Mouse (Mus musculus): Measurements from ENCODE around the gene Piezo1. TPM values are rescaled to one million over a fixed set of nuclear protein-coding genes. Genes with fewer than 3 reads are reported as not detected.

The Piezo1 gene
- total and polyA plus RNA-seq, 3 experiments, result 24.9 to 95.3 (median 79.4) TPM

DNA sequence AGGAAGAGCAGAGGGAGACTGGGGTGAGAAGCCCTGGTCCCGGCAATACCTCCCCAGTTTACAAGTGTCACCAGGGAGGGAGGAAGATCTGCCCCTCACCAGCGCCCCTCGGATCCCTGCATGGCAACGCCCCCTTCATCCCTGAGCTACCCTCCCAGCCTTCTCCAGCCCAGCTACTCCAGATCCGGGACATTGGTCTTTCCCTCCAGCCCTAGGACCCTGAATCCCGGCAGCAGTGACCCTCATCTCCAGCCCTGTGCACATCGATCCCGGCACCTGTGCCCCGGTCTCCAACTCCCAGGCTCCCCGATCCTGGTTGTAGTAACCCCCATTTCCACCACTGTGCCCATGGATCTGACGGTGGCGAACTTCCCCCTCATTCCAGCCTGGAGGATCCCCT is 108.3 kb downstream of the Piezo1 start:
- no peak for ATAC-seq (ENCODE audit: extremely low read depth, insufficient number of reproducible peaks, low FRiP score, poor library complexity, severe bottlenecking)
- TF ChIP-seq CTCF (IDR thresholded peaks at IDR 0.05; ENCODE audit: low read depth, low read length) (no peak), POLR2AphosphoS5 (IDR thresholded peaks at IDR 0.05; ENCODE audit: insufficient replicate concordance, low read depth, low read length) (no peak), GATA2 (IDR thresholded peaks at IDR 0.05; ENCODE audit: borderline replicate concordance, low read depth, low read length) (no peak), TAL1 (conservative IDR thresholded peaks at IDR 0.05; ENCODE audit: low read depth, low read length) (no peak), GATA1 (IDR thresholded peaks at IDR 0.05; ENCODE audit: borderline replicate concordance, low read length) (no peak)
- no peaks in the 10 kb centered on the region for H3K9me3 ChIP-seq (replicated peaks)

DNA sequence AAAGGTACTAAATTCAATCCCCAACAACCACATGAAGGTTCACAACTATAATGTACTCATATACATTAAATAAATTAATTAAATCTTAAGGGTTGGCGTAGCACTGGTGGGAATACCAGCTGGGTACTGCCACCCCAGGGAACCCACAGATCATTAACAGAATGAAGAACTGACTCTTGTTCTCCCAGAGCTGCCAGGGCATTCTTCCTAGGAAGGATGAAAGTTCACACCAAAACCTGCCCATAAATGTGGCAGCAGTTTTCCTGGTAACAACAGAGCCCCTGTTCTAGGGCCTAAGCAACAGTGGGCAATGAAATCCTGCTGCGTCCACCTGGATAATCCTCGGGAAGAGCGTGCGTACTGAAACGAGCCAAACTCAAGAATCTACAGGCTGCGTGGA is 108.8 kb downstream of the Piezo1 start:
- Histone ChIP-seq H3K4me1 (ENCODE audit: insufficient read depth, low read depth, low read length) (peaks cover 57% of the 10 kb centered on the region), H3K27me3 (ENCODE audit: insufficient read depth, low read length) (peaks cover 15% of the 10 kb centered on the region), H3K9me3 (replicated peaks) (no peaks in the 10 kb centered on the region), H3K36me3 (replicated peaks) (peaks cover 45% of the 10 kb centered on the region), H3K4me3 (ENCODE audit: low read depth, low read length) (peak overlapping the region; percentile 77)
- TF ChIP-seq POLR2AphosphoS5 (IDR thresholded peaks at IDR 0.05; ENCODE audit: insufficient replicate concordance, low read depth, low read length) (no peak), TAL1 (conservative IDR thresholded peaks at IDR 0.05; ENCODE audit: low read depth, low read length) (no peak), GATA1 (IDR thresholded peaks at IDR 0.05; ENCODE audit: borderline replicate concordance, low read length) (no peak), CTCF (IDR thresholded peaks at IDR 0.05; ENCODE audit: low read depth, low read length) (no peak), GATA2 (IDR thresholded peaks at IDR 0.05; ENCODE audit: borderline replicate concordance, low read depth, low read length) (no peak)
- ATAC-seq (ENCODE audit: extremely low read depth, insufficient number of reproducible peaks, low FRiP score, poor library complexity, severe bottlenecking) (no peak), DNase-seq (ENCODE audit: low spot score) (no peak)

More for the DNA sequence above, 108.3 kb downstream of the Piezo1 start:
- Histone ChIP-seq H3K4me3 (ENCODE audit: low read depth, low read length) (peak overlapping the region; percentile 77), H3K27me3 (ENCODE audit: insufficient read depth, low read length) (peaks cover 19% of the 10 kb centered on the region), H3K36me3 (replicated peaks) (peaks cover 40% of the 10 kb centered on the region), H3K4me1 (ENCODE audit: insufficient read depth, low read depth, low read length) (peaks cover 52% of the 10 kb centered on the region)
- DNase-seq (ENCODE audit: low spot score), result no peak

DNA sequence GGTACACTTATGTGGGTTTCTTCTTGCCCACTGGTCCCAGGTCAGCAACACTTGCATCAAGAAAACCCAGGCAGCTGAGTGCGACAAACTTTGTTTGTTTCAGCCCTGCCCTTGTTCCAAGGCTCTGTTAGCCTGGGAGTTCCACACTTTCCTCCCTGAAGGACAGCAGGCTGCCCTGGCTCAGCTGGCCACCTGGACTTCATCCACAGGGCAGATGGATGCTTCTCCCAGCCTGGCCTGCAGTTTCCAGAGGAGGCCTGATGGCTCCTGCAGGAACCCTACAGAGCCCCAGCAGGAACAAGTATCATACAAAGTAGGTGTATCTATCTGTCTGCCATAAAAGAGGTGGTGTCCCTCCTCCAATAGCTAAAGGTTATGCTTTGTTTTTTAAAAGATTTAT is 109.8 kb downstream of the Piezo1 start:
- H3K36me3 ChIP-seq (replicated peaks), result peaks cover 55% of the 10 kb centered on the region
- H3K4me3 ChIP-seq (ENCODE audit: low read depth, low read length), result no peak overlapping the region
- H3K9me3 ChIP-seq (replicated peaks), result no peaks in the 10 kb centered on the region
- ATAC-seq (ENCODE audit: extremely low read depth, insufficient number of reproducible peaks, low FRiP score, poor library complexity, severe bottlenecking) (no peak), DNase-seq (ENCODE audit: low spot score) (no peak)
- H3K4me1 ChIP-seq (ENCODE audit: insufficient read depth, low read depth, low read length), result peaks cover 67% of the 10 kb centered on the region
- peaks cover 6% of the 10 kb centered on the region; the same call in 1 of the 2 replicates for H3K27me3 ChIP-seq (ENCODE audit: insufficient read depth, low read length)
- TF ChIP-seq GATA1 (IDR thresholded peaks at IDR 0.05; ENCODE audit: borderline replicate concordance, low read length), result no peak
- TF ChIP-seq CTCF (IDR thresholded peaks at IDR 0.05; ENCODE audit: low read depth, low read length), result no peak
- no peak for TF ChIP-seq TAL1 (conservative IDR thresholded peaks at IDR 0.05; ENCODE audit: low read depth, low read length)
- no peak for TF ChIP-seq GATA2 (IDR thresholded peaks at IDR 0.05; ENCODE audit: borderline replicate concordance, low read depth, low read length)
- no peak for TF ChIP-seq POLR2AphosphoS5 (IDR thresholded peaks at IDR 0.05; ENCODE audit: insufficient replicate concordance, low read depth, low read length)

DNA sequence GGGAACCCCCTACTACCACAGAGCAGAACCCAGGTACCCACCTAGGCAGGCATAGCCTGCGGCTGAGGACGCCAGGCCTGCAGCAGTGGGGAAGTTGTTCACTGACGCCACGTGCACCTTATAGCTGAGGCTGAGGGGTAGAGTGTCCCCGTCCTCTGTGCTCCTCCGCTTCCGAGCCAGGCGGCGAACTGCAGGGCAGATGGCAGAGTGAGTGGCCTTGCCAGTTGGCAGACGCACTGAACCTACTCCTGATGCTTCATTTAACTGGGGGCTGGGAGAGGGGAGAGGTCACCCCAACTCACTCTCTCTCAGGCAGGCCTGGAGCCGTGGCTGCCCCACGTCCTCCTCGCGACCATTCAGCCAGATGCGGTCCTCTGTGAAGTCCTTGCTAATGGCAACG is 111.8 kb downstream of the Piezo1 start:
- peaks cover 58% of the 10 kb centered on the region for H3K4me1 ChIP-seq (ENCODE audit: insufficient read depth, low read depth, low read length)
- no peak for DNase-seq (ENCODE audit: low spot score)

DNA sequence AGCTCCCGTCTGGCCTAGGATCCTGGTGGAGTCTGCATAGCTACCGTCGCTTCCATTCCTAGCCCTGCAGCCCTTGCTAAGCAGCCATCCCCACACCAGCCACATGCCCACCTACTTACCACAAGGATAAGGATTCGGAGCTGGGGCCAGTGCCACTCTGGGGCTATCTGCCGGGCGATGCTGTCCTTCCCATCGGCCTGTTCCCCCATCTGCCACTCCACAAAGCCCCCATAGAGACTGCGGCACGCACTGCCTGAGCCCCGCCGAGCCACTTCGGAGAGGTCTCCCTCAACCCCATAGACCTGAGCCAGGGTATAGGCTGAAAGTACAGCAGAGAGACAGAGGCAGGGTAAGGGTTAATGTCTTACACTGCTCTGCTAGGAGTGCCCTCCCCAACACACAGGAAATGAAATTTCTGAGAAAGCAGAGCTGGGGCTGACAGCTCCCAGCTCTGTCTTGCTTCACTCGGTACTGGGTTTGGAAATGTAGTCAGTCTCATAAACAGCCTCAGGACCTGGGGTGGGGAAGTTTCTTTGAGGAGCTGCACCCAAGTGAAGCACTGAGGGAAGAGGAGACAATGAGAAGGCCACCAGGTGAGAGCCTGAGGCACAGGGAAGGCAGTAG is 113.3 kb downstream of the Piezo1 start:
- ATAC-seq (ENCODE audit: extremely low read depth, insufficient number of reproducible peaks, low FRiP score, poor library complexity, severe bottlenecking) (no peak), DNase-seq (ENCODE audit: low spot score) (no peak)
- H3K4me3 ChIP-seq (ENCODE audit: low read depth, low read length), result peak overlapping the region; percentile 57; the same call in 1 of the 2 replicates
- peaks cover 62% of the 10 kb centered on the region for H3K4me1 ChIP-seq (ENCODE audit: insufficient read depth, low read depth, low read length)
- no peak for TF ChIP-seq GATA2 (IDR thresholded peaks at IDR 0.05; ENCODE audit: borderline replicate concordance, low read depth, low read length)
- no peak for TF ChIP-seq TAL1 (conservative IDR thresholded peaks at IDR 0.05; ENCODE audit: low read depth, low read length)
- TF ChIP-seq POLR2AphosphoS5 (IDR thresholded peaks at IDR 0.05; ENCODE audit: insufficient replicate concordance, low read depth, low read length), result no peak
- H3K27me3 ChIP-seq (ENCODE audit: insufficient read depth, low read length), result no peaks in the 10 kb centered on the region
- H3K9me3 ChIP-seq (replicated peaks), result peaks cover 3% of the 10 kb centered on the region
- peaks cover 78% of the 10 kb centered on the region for H3K36me3 ChIP-seq (replicated peaks)

More for the DNA sequence above, 111.8 kb downstream of the Piezo1 start:
- no peak for ATAC-seq (ENCODE audit: extremely low read depth, insufficient number of reproducible peaks, low FRiP score, poor library complexity, severe bottlenecking)
- H3K9me3 ChIP-seq (replicated peaks), result peaks cover 3% of the 10 kb centered on the region
- TF ChIP-seq POLR2AphosphoS5 (IDR thresholded peaks at IDR 0.05; ENCODE audit: insufficient replicate concordance, low read depth, low read length) (no peak), GATA1 (IDR thresholded peaks at IDR 0.05; ENCODE audit: borderline replicate concordance, low read length) (no peak), CTCF (IDR thresholded peaks at IDR 0.05; ENCODE audit: low read depth, low read length) (no peak), TAL1 (conservative IDR thresholded peaks at IDR 0.05; ENCODE audit: low read depth, low read length) (no peak), GATA2 (IDR thresholded peaks at IDR 0.05; ENCODE audit: borderline replicate concordance, low read depth, low read length) (no peak)
- no peak overlapping the region; the same call in 1 of the 2 replicates for H3K4me3 ChIP-seq (ENCODE audit: low read depth, low read length)
- H3K27me3 ChIP-seq (ENCODE audit: insufficient read depth, low read length), result no peaks in the 10 kb centered on the region
- peaks cover 63% of the 10 kb centered on the region for H3K36me3 ChIP-seq (replicated peaks)

DNA sequence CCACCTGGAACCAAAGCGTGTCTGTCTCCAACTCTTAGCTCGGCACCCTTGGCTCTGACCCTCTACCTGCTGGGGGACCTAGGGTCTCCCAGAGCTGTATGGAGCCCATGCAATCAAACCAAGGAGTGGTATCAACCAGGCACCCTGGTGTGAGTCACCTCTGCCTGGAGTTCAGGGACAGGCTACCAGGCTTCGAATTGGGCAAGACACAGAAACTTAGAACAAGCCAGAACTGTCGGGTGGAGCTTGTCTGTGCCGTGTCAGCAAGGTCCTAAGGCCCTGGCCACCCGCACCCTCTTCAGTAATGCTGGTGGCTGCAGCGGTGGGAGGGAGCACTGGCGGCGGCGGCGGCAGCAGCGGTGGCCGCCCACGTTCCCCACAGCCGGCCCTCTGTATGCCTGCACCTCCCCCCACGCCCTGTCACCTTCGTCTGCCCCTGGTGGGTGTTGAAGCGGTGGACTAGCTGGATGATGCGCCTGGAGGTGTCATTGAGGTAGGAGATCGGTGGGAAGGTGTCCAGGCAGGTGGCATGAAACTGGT is 114.5 kb downstream of the Piezo1 start:
- ATAC-seq (ENCODE audit: extremely low read depth, insufficient number of reproducible peaks, low FRiP score, poor library complexity, severe bottlenecking) (no peak), DNase-seq (ENCODE audit: low spot score) (peak; percentile 46)
- no peaks in the 10 kb centered on the region for H3K27me3 ChIP-seq (ENCODE audit: insufficient read depth, low read length)
- peaks cover 78% of the 10 kb centered on the region for H3K36me3 ChIP-seq (replicated peaks)
- H3K4me1 ChIP-seq (ENCODE audit: insufficient read depth, low read depth, low read length), result peaks cover 67% of the 10 kb centered on the region
- H3K9me3 ChIP-seq (replicated peaks), result peaks cover 3% of the 10 kb centered on the region
- TF ChIP-seq POLR2AphosphoS5 (IDR thresholded peaks at IDR 0.05; ENCODE audit: insufficient replicate concordance, low read depth, low read length) (no peak), GATA1 (IDR thresholded peaks at IDR 0.05; ENCODE audit: borderline replicate concordance, low read length) (no peak), TAL1 (conservative IDR thresholded peaks at IDR 0.05; ENCODE audit: low read depth, low read length) (no peak), GATA2 (IDR thresholded peaks at IDR 0.05; ENCODE audit: borderline replicate concordance, low read depth, low read length) (no peak), CTCF (IDR thresholded peaks at IDR 0.05; ENCODE audit: low read depth, low read length) (no peak)
- H3K4me3 ChIP-seq (ENCODE audit: low read depth, low read length), result peak overlapping the region; percentile 57; the same call in 1 of the 2 replicates

Data from G1E (cell line).